Mouse (Mus musculus): Measurements from ENCODE around the gene Fam213b. TPM values are rescaled to one million over a fixed set of nuclear protein-coding genes. Genes with fewer than 3 reads are reported as not detected.

The Fam213b gene
- total and polyA plus RNA-seq, 2 experiments from 2014 or later, result 72.4 to 76.2 TPM

DNA sequence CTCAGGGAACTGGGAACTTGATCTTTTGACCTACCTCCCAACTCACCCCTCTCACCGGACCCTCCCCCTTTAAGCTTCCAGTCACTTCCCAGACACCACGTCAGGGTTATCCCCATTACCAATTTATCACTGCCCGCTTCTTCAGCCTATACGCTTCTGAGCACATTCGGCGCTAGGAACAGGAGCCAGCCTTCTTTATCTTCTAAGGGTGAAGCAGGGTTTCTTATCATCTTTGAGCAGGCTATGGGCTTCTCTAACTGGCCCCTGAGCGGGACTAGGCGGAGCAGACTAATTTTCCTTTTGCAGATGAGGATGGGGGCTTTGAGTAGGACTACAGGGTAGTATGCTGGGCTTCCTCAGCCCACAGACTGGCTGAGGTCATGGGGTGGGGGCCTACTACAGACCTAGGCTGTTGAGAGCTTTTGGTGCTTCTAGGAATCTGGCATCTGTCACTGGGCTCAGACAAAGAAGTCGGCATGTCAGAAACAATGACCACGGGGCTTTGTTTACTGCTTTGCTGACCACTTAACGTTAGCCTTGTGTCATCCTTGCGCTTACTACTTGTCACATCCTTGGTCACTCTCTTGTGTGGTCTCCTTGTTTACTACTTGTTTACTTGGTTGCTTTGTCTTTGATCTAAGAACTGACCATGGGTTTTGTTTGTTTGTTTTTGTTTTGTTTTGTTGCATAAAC, 29.6 kb upstream of the Fam213b start, which contains the start of gene Tnfrsf14:
TSS of gene Tnfrsf14 (minus strand) at position 169 of the 693 bp plus-strand sequence.
- H3K9me3 ChIP-seq (replicated peaks; ENCODE audit: control insufficient read depth, low read length), result no peaks in the 10 kb centered on the region
- peak within 1 kb of the TSS; percentile 28 for H3K4me3 ChIP-seq (ENCODE audit: low read depth, low read length)
- H3K27ac ChIP-seq (ENCODE audit: low read depth), result peak within 1 kb of the TSS; percentile 56
- no peaks in the 10 kb centered on the region for H3K27me3 ChIP-seq (ENCODE audit: control insufficient read depth, insufficient read depth, low read length)
- peak within 1 kb of the TSS; percentile 52 for H3K4me2 ChIP-seq (ENCODE audit: low read depth, low read length)
- ATAC-seq (ENCODE audit: insufficient read depth, low read depth) (no peak), DNase-seq (ENCODE audit: low spot score) (no peak)
- no peaks in the 10 kb centered on the region for H3K36me3 ChIP-seq (replicated peaks; ENCODE audit: control insufficient read depth, insufficient read depth, low read length)
- peak within 1 kb of the TSS; percentile 33 for H3K9ac ChIP-seq (replicated peaks; ENCODE audit: low read depth, low read length)
- TF ChIP-seq CTCF (IDR thresholded peaks at IDR 0.05; ENCODE audit: low read depth) (no peak), EP300 (IDR thresholded peaks at IDR 0.05; ENCODE audit: low read depth) (no peak)
- peaks cover 7% of the 10 kb centered on the region for H3K4me1 ChIP-seq (ENCODE audit: control insufficient read depth, insufficient read depth)
- 33% methylated on average over 12 of the region's 12 CpGs for WGBS

DNA sequence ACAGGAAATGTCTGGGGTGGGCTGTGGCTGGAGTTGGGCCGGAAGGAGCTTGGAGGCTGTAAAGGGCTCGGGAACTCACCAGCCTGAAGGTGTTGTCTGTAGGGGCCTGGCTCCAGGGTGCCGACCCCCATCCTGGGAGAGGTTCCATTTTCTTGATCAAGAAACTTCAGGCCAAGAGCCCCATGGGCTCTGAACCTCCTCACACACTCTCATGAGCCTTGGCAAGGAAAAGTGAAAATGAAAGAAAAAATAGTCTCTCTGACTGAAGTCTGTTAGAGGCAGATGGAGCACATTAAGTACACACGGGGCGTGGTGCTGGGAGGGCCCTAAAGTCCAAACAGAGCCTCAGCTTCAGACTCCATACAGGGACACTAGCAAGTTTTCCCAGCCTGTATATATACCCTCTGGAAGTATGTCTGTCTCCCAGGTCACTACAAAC, 29.0 kb upstream of the Fam213b start:
- Histone ChIP-seq H3K27ac (ENCODE audit: low read depth) (peak overlapping the region; percentile 56), H3K9ac (replicated peaks; ENCODE audit: low read depth, low read length) (peak overlapping the region; percentile 33), H3K4me2 (ENCODE audit: low read depth, low read length) (peak overlapping the region; percentile 52), H3K4me3 (ENCODE audit: low read depth, low read length) (peak overlapping the region; percentile 28), H3K9me3 (replicated peaks; ENCODE audit: control insufficient read depth, low read length) (no peaks in the 10 kb centered on the region), H3K4me1 (ENCODE audit: control insufficient read depth, insufficient read depth) (peaks cover 7% of the 10 kb centered on the region), H3K27me3 (ENCODE audit: control insufficient read depth, insufficient read depth, low read length) (no peaks in the 10 kb centered on the region), H3K36me3 (replicated peaks; ENCODE audit: control insufficient read depth, insufficient read depth, low read length) (no peaks in the 10 kb centered on the region)
- DNase-seq (ENCODE audit: low spot score), result no peak
- no peak for TF ChIP-seq EP300 (IDR thresholded peaks at IDR 0.05; ENCODE audit: low read depth)
- no peak for TF ChIP-seq CTCF (IDR thresholded peaks at IDR 0.05; ENCODE audit: low read depth)
- 38% methylated on average over 5 of the region's 5 CpGs for WGBS
- peak; percentile 14; the same call in 1 of the 2 replicates for ATAC-seq (ENCODE audit: insufficient read depth, low read depth)

DNA sequence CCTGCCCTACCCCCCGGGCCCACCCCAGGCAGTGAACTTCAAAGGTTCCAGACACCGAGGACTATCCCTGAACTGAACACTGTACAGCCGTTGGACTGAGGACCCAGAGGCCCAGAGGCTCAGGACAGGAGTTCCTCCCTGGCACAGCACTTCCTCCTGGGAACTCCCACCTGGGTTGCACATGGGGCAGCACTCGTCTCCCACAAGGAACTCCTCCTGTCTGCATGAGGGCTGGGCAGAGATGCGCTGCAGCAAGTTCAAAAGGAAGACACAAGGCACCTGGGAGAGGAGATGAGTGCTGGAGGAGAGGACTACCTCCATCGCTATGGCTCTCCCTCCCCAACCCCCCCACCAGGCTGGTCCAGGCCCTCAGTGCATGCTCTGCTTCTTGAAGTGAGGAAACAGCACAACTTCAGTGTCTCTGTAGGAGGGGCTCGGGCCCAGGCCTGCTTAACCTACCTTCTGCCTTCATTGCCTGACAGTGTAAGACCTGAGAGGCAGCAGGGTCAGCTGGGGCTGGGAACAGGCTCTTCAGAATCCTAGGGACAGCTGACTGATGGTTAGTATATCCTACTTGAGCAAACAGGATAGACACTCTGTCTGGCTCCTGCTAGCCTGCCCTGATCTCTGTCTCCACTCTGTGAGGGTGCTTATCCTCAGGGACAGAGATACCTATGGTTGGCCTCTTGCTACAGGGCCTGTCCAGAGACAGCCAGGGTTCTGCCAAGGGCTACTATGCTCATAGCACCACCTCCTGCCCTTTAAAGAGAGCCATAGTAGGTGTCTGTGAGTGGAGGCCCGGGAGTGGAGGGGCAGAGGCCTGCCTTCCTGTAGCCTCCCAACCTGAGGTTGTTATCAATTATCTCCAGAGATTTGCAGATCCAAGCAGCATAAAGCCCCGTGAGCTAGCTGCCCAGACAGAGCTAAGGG, 28.3 kb upstream of the Fam213b start:
- peak overlapping the region; percentile 28 for H3K4me3 ChIP-seq (ENCODE audit: low read depth, low read length)
- peaks cover 7% of the 10 kb centered on the region for H3K4me1 ChIP-seq (ENCODE audit: control insufficient read depth, insufficient read depth)
- no peak for DNase-seq (ENCODE audit: low spot score)
- ATAC-seq (ENCODE audit: insufficient read depth, low read depth), result no peak
- peak overlapping the region; percentile 33 for H3K9ac ChIP-seq (replicated peaks; ENCODE audit: low read depth, low read length)
- H3K27me3 ChIP-seq (ENCODE audit: control insufficient read depth, insufficient read depth, low read length), result no peaks in the 10 kb centered on the region
- WGBS, result 57% methylated on average over 9 of the region's 9 CpGs
- peak overlapping the region; percentile 56 for H3K27ac ChIP-seq (ENCODE audit: low read depth)
- no peaks in the 10 kb centered on the region for H3K9me3 ChIP-seq (replicated peaks; ENCODE audit: control insufficient read depth, low read length)
- H3K4me2 ChIP-seq (ENCODE audit: low read depth, low read length), result peak overlapping the region; percentile 52
- TF ChIP-seq EP300 (IDR thresholded peaks at IDR 0.05; ENCODE audit: low read depth) (no peak), CTCF (IDR thresholded peaks at IDR 0.05; ENCODE audit: low read depth) (no peak)
- H3K36me3 ChIP-seq (replicated peaks; ENCODE audit: control insufficient read depth, insufficient read depth, low read length), result no peaks in the 10 kb centered on the region

DNA sequence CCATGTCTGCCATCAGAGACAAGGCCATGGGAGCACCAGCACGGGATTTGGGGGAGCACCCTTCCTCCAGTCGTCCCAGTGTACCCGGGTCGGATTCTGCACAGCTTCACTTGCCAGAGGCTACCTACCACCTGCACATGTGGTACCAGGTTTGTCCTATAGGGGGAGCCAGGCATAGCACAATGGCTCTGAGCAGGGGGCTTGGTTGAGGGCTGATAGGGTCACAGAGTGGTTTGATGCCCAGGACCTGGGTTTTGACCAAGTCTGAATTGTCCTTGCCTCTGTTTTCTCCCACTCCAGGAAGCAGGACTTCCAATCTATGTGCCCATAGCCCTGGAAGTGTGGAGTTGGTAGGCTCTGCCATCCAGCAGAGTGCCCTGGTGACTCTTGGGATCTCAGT, 26.5 kb upstream of the Fam213b start:
- peaks cover 7% of the 10 kb centered on the region for H3K4me1 ChIP-seq (ENCODE audit: control insufficient read depth, insufficient read depth)
- no peak overlapping the region for H3K4me3 ChIP-seq (ENCODE audit: low read depth, low read length)
- WGBS, result 59% methylated on average over 4 of the region's 4 CpGs
- DNase-seq (ENCODE audit: low spot score) (no peak), ATAC-seq (ENCODE audit: insufficient read depth, low read depth) (no peak)
- H3K27ac ChIP-seq (ENCODE audit: low read depth), result no peak overlapping the region
- no peak overlapping the region for H3K9ac ChIP-seq (replicated peaks; ENCODE audit: low read depth, low read length)
- H3K4me2 ChIP-seq (ENCODE audit: low read depth, low read length), result no peak overlapping the region
- no peaks in the 10 kb centered on the region for H3K36me3 ChIP-seq (replicated peaks; ENCODE audit: control insufficient read depth, insufficient read depth, low read length)
- no peak for TF ChIP-seq EP300 (IDR thresholded peaks at IDR 0.05; ENCODE audit: low read depth)
- TF ChIP-seq CTCF (IDR thresholded peaks at IDR 0.05; ENCODE audit: low read depth), result 0 out of 2 replicates have a peak, but pooled peaks have one; percentile 21
- no peaks in the 10 kb centered on the region for H3K27me3 ChIP-seq (ENCODE audit: control insufficient read depth, insufficient read depth, low read length)
- no peaks in the 10 kb centered on the region for H3K9me3 ChIP-seq (replicated peaks; ENCODE audit: control insufficient read depth, low read length)

DNA sequence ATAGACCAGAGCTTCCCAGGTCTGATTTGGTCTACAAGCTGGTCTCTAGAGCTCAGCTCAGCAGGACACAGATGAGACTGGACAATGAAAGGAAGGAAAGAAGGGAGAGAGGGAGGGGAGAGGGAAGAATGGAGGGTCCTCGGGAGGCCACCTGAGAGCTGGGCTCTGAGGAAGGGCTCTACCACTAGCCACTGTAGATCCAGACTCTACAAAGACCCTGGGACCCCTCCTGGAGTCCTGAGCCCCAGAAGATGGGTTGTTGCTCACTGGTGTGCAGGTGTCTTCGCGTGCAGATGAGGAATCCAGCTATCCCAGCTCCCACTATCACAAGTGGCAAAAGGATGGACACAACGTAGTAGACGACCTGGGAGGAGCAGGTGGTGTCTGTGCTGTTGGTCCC, 24.0 kb upstream of the Fam213b start:
- no peaks in the 10 kb centered on the region for H3K9me3 ChIP-seq (replicated peaks; ENCODE audit: control insufficient read depth, low read length)
- no peaks in the 10 kb centered on the region for H3K4me1 ChIP-seq (ENCODE audit: control insufficient read depth, insufficient read depth)
- no peaks in the 10 kb centered on the region for H3K27me3 ChIP-seq (ENCODE audit: control insufficient read depth, insufficient read depth, low read length)
- no peak overlapping the region for H3K27ac ChIP-seq (ENCODE audit: low read depth)
- WGBS, result 76% methylated on average over 5 of the region's 5 CpGs
- H3K4me2 ChIP-seq (ENCODE audit: low read depth, low read length), result no peak overlapping the region
- no peak for TF ChIP-seq CTCF (IDR thresholded peaks at IDR 0.05; ENCODE audit: low read depth)
- TF ChIP-seq EP300 (IDR thresholded peaks at IDR 0.05; ENCODE audit: low read depth), result no peak
- no peak overlapping the region for H3K4me3 ChIP-seq (ENCODE audit: low read depth, low read length)
- no peak for ATAC-seq (ENCODE audit: insufficient read depth, low read depth)
- no peaks in the 10 kb centered on the region for H3K36me3 ChIP-seq (replicated peaks; ENCODE audit: control insufficient read depth, insufficient read depth, low read length)
- DNase-seq (ENCODE audit: low spot score), result no peak
- H3K9ac ChIP-seq (replicated peaks; ENCODE audit: low read depth, low read length), result no peak overlapping the region

Measured in heart, postnatal 0 days (tissue).